ENCODE assay signal across 32 mouse cellular contexts in genomic region chr2:97525107-97525506, GRCm38 (mm10).
"Had no signal": no experiment of that assay in that cellular context is flagged by ENCODE, and none has a peak within 500 bp of the region (broad histone marks: within the 10 kb centered on the region; RNA-seq: fewer than 3 reads in every experiment).

No protein-coding gene starts in this region.

- DNase-seq: liver; liver, embryonic 13.5 days; liver, postnatal 0 days; lung, adult 18-20 months; lung, adult 2 months; lung, embryonic 14.5 days; lung, postnatal 10 days; lung, postnatal 14 days; lung, postnatal 36 days; lung, postnatal 4 days; midbrain, embryonic 14.5 days had no signal

- H3K9me3 ChIP-seq: limb, embryonic 10.5 days; limb, embryonic 12.5 days; limb, embryonic 13.5 days; limb, embryonic 15.5 days; liver, embryonic 12.5 days; liver, embryonic 13.5 days; liver, embryonic 15.5 days; lung, embryonic 15.5 days; midbrain, embryonic 10.5 days; midbrain, embryonic 12.5 days; midbrain, embryonic 13.5 days; midbrain, embryonic 15.5 days; neural tube, embryonic 12.5 days; neural tube, embryonic 13.5 days had no signal

- H3K4me1 ChIP-seq: limb, embryonic 10.5 days; limb, embryonic 12.5 days; limb, embryonic 13.5 days; limb, embryonic 15.5 days; liver, embryonic 12.5 days; liver, embryonic 13.5 days; liver, embryonic 15.5 days; lung, embryonic 15.5 days; megakaryocyte, embryonic 14.5 days; midbrain, embryonic 12.5 days; neural tube, embryonic 12.5 days had no signal

- ATAC-seq: liver, embryonic 12.5 days; liver, postnatal 0 days; lung, postnatal 0 days; midbrain, embryonic 15.5 days; midbrain, embryonic 16.5 days had no signal

- H3K36me3 ChIP-seq: limb, embryonic 10.5 days; limb, embryonic 12.5 days; limb, embryonic 13.5 days; limb, embryonic 15.5 days; liver, embryonic 12.5 days; liver, embryonic 13.5 days; liver, embryonic 15.5 days; lung, embryonic 15.5 days; midbrain, embryonic 10.5 days; midbrain, embryonic 12.5 days; midbrain, embryonic 13.5 days; midbrain, embryonic 15.5 days; neural tube, embryonic 12.5 days; neural tube, embryonic 13.5 days had no signal

- H3K4me2 ChIP-seq: limb, embryonic 12.5 days; limb, embryonic 13.5 days; limb, embryonic 15.5 days; liver, embryonic 11.5 days; liver, embryonic 12.5 days; liver, embryonic 13.5 days; liver, embryonic 15.5 days; lung, embryonic 14.5 days; lung, embryonic 15.5 days; midbrain, embryonic 11.5 days; midbrain, embryonic 12.5 days; midbrain, embryonic 13.5 days; midbrain, embryonic 15.5 days; neural tube, embryonic 12.5 days; neural tube, embryonic 13.5 days had no signal

- H3K9ac ChIP-seq: limb, embryonic 12.5 days; limb, embryonic 13.5 days; limb, embryonic 15.5 days; liver, embryonic 12.5 days; liver, embryonic 13.5 days; liver, embryonic 14.5 days; liver, embryonic 15.5 days; liver, postnatal 0 days; lung, embryonic 14.5 days; lung, embryonic 15.5 days; midbrain, embryonic 12.5 days; midbrain, embryonic 13.5 days; midbrain, embryonic 15.5 days; neural tube, embryonic 12.5 days; neural tube, embryonic 13.5 days had no signal

- H3K4me3 ChIP-seq: limb, embryonic 10.5 days; limb, embryonic 12.5 days; limb, embryonic 13.5 days; limb, embryonic 15.5 days; liver, embryonic 12.5 days; liver, embryonic 13.5 days; liver, embryonic 15.5 days; lung, embryonic 15.5 days; megakaryocyte, embryonic 14.5 days; midbrain, embryonic 10.5 days; midbrain, embryonic 12.5 days; midbrain, embryonic 13.5 days; midbrain, embryonic 15.5 days; myocyte; neural tube, embryonic 12.5 days; neural tube, embryonic 13.5 days had no signal

- H3K27ac ChIP-seq: limb, embryonic 10.5 days; limb, embryonic 12.5 days; limb, embryonic 13.5 days; limb, embryonic 15.5 days; liver, embryonic 12.5 days; liver, embryonic 13.5 days; liver, embryonic 14.5 days; liver, embryonic 15.5 days; lung, embryonic 15.5 days; macrophage; midbrain, embryonic 10.5 days; midbrain, embryonic 12.5 days; midbrain, embryonic 13.5 days; midbrain, embryonic 15.5 days; neural tube, embryonic 12.5 days; neural tube, embryonic 13.5 days had no signal

- H3K27me3 ChIP-seq: limb, embryonic 12.5 days; limb, embryonic 13.5 days; limb, embryonic 15.5 days; liver, embryonic 12.5 days; liver, embryonic 13.5 days; liver, embryonic 15.5 days; lung, embryonic 15.5 days; megakaryocyte, embryonic 14.5 days; midbrain, embryonic 12.5 days; midbrain, embryonic 13.5 days; midbrain, embryonic 15.5 days; neural tube, embryonic 12.5 days; neural tube, embryonic 13.5 days had no signal
